Mouse (Mus musculus) midbrain, embryonic 10.5 days (tissue): ENCODE data around the gene Fam50b. TPM values are rescaled to one million over a fixed set of nuclear protein-coding genes. Genes with fewer than 3 reads are reported as not detected.

Source experiments
- DNase-seq: peaks from one replicate; pipeline ENCODE4 v3.0.0-alpha.2; 2017; ENCODE audit warnings: low spot score
- H3K27ac ChIP-seq: fragments of 300-500 bp; sonication (generic); replicated peaks from 2 replicates; pipeline ENCODE4 v1.5.1; 2016; ENCODE audit warnings: mild to moderate bottlenecking
- H3K27me3 ChIP-seq: fragments of 300-500 bp; sonication (generic); 2 replicates; pipeline ENCODE4 v1.6.1; 2016; ENCODE audit warnings: low read depth, mild to moderate bottlenecking; ENCODE audit not compliant: poor library complexity, severe bottlenecking
- H3K36me3 ChIP-seq: fragments of 300-500 bp; sonication (generic); 2 replicates; pipeline ENCODE4 v1.6.1; 2016; ENCODE audit warnings: mild to moderate bottlenecking, moderate library complexity
- H3K4me1 ChIP-seq: fragments of 300-500 bp; sonication (generic); 2 replicates; pipeline ENCODE4 v1.6.1; 2016
- H3K4me3 ChIP-seq: fragments of 300-500 bp; sonication (generic); 2 replicates; pipeline ENCODE4 v1.5.1; 2016; ENCODE audit warnings: mild to moderate bottlenecking, moderate library complexity
- H3K9me3 ChIP-seq: fragments of 300-500 bp; sonication (generic); replicated peaks from 2 replicates; pipeline ENCODE4 v1.6.1; 2016; ENCODE audit warnings: mild to moderate bottlenecking
- WGBS: fragments of 180-500 bp; shearing (Covaris S2); methylation state at CpG from one replicate; pipeline ENCODE4 v1.1.7; 2016; 5-methylcytosine and 5-hydroxymethylcytosine counted together
- polyA plus RNA-seq: library from polyadenylated mRNA; unstranded; fragments of >200 nt; fragmentation: Nextera tagmentation; extraction: Ambion mirVana; gene quantifications from 2 replicates; pipeline ENCODE4 v1.2.1, GENCODE M21; 2016

Gene Fam50b
- polyA plus RNA-seq, 1 experiment from 2014 or later, result not detected

DNA sequence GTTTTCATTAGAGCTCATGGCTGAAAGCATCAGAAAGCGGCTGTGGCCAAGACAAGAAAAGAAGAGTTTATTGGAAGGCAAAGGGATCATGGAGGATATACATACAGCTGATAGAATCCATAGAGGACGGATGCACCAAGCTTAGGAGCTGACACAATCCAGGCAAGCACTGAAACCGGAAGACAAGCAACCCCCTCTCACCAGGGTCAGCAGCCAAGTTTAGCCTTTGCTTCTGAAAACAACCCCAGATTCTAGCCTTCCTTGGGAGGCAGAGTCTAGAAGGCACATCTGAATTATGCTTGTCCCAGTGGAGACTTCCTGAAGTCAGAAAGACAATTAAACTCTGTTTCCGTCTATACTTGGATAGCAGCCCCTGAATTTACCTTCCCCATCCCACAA, 47.0 kb downstream of the Fam50b start:
- DNase-seq, result no peak

DNA sequence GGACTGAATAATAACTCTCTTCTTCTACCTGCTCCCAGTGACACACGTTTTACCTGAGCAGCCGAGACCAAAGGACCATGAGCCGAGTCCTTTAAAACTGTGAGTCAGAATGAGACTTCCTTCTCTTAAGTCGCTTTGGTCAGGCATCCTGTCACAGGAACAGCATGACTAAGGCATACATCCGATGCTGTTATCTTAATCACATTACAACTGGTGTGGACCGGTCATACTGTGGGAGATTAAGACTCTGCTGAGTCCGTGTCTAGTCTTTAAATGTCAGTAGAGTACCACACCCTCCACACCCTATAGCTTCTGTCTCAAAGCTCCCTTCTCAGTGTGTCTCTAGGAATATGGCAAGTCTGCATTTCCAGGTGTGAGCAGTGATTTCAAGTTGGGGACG, 50.2 kb downstream of the Fam50b start:
- no peaks in the 10 kb centered on the region for H3K27me3 ChIP-seq
- WGBS, result 90% methylated on average over 8 of the region's 8 CpGs
- no peaks in the 10 kb centered on the region for H3K36me3 ChIP-seq
- H3K4me3 ChIP-seq, result no peak overlapping the region
- no peaks in the 10 kb centered on the region for H3K9me3 ChIP-seq
- peaks cover 19% of the 10 kb centered on the region for H3K4me1 ChIP-seq
- no peak overlapping the region for H3K27ac ChIP-seq
- no peak for DNase-seq

More for the DNA sequence above, 47.0 kb downstream of the Fam50b start:
- no peak overlapping the region for H3K4me3 ChIP-seq
- H3K9me3 ChIP-seq, result no peaks in the 10 kb centered on the region
- 62% methylated on average over 4 of the region's 4 CpGs for WGBS
- no peak overlapping the region for H3K27ac ChIP-seq
- H3K36me3 ChIP-seq, result no peaks in the 10 kb centered on the region
- no peaks in the 10 kb centered on the region for H3K27me3 ChIP-seq
- H3K4me1 ChIP-seq, result peaks cover 10% of the 10 kb centered on the region

DNA sequence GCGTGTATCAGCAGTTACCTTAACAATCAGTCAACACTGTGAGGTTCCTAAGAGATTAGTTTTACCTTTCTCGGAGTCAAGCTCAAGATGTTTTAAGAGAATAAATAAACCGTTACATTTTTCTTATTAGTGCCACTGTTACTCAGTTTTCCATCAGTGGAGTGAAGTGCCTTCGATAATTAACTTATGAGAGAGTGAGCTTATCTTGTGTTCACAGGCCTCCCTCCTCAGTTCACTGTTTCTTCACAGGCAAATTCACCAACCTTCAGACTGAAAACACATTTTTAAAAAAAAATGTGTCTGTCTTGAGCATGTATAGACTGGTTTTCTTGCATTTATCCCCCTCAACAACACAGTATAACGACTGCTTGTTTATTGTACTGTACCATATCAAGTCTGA, 52.0 kb downstream of the Fam50b start:
- no peak for DNase-seq
- peaks cover 10% of the 10 kb centered on the region for H3K4me1 ChIP-seq
- H3K36me3 ChIP-seq, result no peaks in the 10 kb centered on the region
- H3K27ac ChIP-seq, result no peak overlapping the region
- H3K4me3 ChIP-seq, result no peak overlapping the region
- no peaks in the 10 kb centered on the region for H3K27me3 ChIP-seq
- H3K9me3 ChIP-seq, result no peaks in the 10 kb centered on the region
- WGBS, result 93% methylated on average over 5 of the region's 5 CpGs

DNA sequence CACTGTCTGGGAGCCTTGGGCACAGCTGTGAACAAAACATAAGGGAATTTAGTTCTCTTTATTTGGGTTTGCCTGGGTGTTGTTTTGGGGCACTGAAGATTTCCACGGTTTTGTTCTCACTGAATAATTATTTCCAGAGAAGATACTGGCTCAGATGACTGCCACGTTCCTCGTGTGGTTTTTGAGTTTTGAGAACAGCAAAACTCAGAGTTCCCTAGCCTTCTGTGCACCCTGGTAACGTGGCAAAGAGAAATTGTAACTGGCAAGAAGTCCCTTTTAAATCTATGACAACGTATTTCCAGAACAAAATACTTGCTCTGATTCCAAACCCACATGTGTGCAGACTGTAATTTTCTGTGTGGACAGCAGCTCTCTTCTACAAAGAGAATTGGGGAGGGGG, 52.9 kb downstream of the Fam50b start:
- H3K27ac ChIP-seq, result no peak overlapping the region
- H3K4me1 ChIP-seq, result peaks cover 9% of the 10 kb centered on the region
- no peak for DNase-seq
- 63% methylated on average over 5 of the region's 5 CpGs for WGBS
- H3K9me3 ChIP-seq, result no peaks in the 10 kb centered on the region
- H3K27me3 ChIP-seq, result no peaks in the 10 kb centered on the region
- no peaks in the 10 kb centered on the region for H3K36me3 ChIP-seq
- no peak overlapping the region for H3K4me3 ChIP-seq

DNA sequence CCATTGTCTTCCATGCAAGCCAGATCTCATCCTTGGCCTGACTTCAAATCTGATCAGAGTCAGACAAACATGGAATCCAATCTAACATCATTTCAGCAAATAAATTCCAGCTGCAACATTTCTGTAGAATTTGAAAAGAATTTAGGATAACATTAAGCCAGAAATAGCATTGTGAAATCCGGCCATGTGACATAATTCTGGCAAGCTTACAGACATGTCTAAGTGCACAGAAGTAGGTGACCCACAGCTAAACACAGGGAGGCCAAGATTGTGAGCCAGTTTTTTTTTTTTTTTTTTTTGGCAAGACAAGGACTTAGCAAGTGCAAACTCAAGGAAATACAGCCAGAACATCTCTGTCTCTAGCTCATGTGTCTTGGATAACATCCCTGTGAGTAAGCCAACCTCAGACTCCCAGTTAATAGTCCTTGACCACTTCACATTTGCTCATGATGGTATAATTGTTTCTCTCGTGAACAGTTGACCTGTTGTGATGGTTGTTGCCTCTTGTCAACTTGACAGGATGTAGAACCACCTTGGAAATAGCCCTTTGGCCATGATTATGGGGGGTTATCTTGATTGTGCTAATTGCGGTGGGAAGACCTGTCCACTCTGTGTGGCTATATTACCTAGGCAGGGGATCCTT, 54.6 kb downstream of the Fam50b start:
- H3K4me1 ChIP-seq, result peaks cover 9% of the 10 kb centered on the region
- H3K27me3 ChIP-seq, result no peaks in the 10 kb centered on the region
- DNase-seq, result no peak
- H3K36me3 ChIP-seq, result no peaks in the 10 kb centered on the region
- 86% methylated on average over 3 of the region's 3 CpGs for WGBS
- H3K27ac ChIP-seq, result no peak overlapping the region
- H3K9me3 ChIP-seq, result no peaks in the 10 kb centered on the region
- H3K4me3 ChIP-seq, result no peak overlapping the region

DNA sequence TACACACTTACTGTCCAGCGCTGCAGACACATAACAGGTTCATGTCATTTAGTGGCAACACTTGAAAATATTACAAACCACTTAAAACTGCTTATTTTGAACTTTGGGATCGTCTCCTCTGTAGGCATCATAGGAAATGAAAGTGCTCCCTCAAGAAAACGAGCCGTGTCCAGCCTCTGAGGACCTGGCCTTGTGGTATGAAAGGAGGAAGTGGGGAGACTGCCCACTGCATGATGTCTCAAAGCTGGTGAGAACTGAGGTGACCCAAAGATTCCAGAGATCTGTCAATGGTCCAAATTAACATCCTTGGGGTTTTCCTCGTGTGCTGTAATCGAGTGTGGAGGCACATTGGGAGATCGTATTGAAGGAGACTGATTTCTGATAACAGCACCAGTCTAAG, 58.4 kb downstream of the Fam50b start:
- DNase-seq, result no peak

DNA sequence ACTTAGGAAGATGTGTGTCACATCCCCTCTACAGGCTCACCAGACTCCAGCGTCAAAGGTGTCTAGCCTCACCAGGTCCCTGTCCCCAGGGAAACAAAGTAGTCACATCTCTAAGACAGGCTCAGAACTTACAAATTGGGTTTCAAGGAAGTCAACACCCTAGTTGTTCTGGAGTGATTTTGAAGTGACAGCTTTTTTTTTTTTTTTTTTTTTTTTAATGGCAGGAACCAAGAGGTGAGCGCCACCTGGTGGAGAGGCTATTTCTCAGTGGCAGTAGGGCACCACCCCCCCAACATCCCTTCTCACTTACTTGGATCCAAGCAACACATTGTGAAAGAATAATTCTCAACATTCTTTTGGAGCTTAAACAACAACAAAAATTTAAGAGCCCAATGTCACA, 59.2 kb downstream of the Fam50b start:
- Histone ChIP-seq H3K27ac (no peak overlapping the region), H3K9me3 (no peaks in the 10 kb centered on the region), H3K4me3 (no peak overlapping the region), H3K27me3 (no peaks in the 10 kb centered on the region), H3K4me1 (no peaks in the 10 kb centered on the region), H3K36me3 (no peaks in the 10 kb centered on the region)
- peak; percentile 45 for DNase-seq
- 35% methylated on average over 2 of the region's 2 CpGs for WGBS

More for the DNA sequence above, 58.4 kb downstream of the Fam50b start:
- H3K36me3 ChIP-seq, result no peaks in the 10 kb centered on the region
- WGBS, result 83% methylated on average over 7 of the region's 7 CpGs
- no peaks in the 10 kb centered on the region for H3K27me3 ChIP-seq
- H3K4me1 ChIP-seq, result peaks cover under 1% of the 10 kb centered on the region; the same call in 1 of the 2 replicates
- H3K27ac ChIP-seq, result no peak overlapping the region
- H3K4me3 ChIP-seq, result no peak overlapping the region
- H3K9me3 ChIP-seq, result no peaks in the 10 kb centered on the region

DNA sequence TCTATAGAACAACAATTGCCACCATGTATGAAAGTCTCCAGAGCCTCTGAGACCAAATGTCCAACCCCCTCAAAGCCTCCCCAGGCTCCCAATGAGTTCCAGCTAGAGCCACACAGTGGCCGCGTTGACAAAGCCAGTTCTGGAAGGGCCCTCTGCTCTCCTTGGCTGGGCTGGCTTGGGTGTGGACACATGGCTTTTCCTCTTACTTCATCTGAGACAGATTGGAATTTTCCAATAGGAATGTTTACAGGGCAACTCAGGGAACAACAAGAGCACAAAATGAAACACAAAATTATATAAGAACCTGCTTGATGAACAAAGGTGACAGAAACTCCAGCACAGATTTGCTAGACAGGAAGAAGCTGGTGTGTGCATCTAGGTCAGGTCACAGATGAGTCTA, 59.8 kb downstream of the Fam50b start:
- H3K27ac ChIP-seq, result no peak overlapping the region
- no peaks in the 10 kb centered on the region for H3K9me3 ChIP-seq
- H3K4me1 ChIP-seq, result no peaks in the 10 kb centered on the region
- H3K36me3 ChIP-seq, result no peaks in the 10 kb centered on the region
- no peak overlapping the region for H3K4me3 ChIP-seq
- no peaks in the 10 kb centered on the region for H3K27me3 ChIP-seq
- DNase-seq, result no peak
- 71% methylated on average over 2 of the region's 2 CpGs for WGBS

Other genes with a start within 250 kb of the Fam50b start
- gene Pxdc1, start 81.4 kb upstream of the Fam50b start, polyA plus RNA-seq, result 4.1 and 6.6 TPM in 2 replicates
- gene Prpf4b, start 140.5 kb downstream of the Fam50b start, polyA plus RNA-seq, result 77.1 and 77.2 TPM in 2 replicates
- 0.62 and 0.95 TPM in 2 replicates for gene Fam217a, start 189.5 kb downstream of the Fam50b start, polyA plus RNA-seq
- gene 4933417A18Rik, start 189.6 kb downstream of the Fam50b start, polyA plus RNA-seq, result not detected in 2 replicates
- gene Eci3, start 229.0 kb downstream of the Fam50b start, polyA plus RNA-seq, result 0.32 and 0.68 TPM in 2 replicates